Mouse (Mus musculus): ENCODE results near the gene Dync2h1. TPM values are rescaled to one million over a fixed set of nuclear protein-coding genes. Genes with fewer than 3 reads are reported as not detected.

Gene Dync2h1
- polyA plus RNA-seq, 1 experiment from 2014 or later, result 8.3 TPM

DNA sequence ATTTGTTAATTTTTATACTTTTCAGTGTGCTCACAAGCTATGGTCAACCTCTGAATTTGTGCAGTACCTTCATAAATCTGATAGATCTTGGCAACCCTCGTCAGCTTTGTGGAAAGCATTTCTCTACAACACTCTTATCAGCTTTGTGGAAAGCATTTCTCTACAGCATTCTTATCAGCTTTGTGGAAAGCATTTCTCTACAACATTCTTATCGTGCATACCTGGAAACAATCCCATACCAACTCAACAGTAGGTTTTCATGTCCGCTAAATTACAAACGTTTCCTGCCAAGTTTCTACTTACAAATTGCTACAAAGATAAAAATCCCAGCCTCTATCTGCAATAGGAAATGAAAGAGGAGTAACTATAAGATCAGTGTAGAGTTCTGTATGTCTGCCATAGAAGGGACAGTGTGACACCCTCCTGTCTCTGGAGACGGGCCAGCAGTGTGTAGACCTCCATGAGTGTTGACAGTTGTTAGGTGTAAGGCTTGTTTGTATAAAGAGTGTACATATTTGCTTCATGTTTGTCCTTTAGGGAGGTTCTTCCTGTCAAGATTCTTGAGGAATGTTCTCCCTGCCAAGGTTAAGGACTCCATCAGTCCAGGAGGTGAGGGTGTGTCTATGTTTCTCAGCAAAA is 141.5 kb downstream of the Dync2h1 start:
- H3K4me2 ChIP-seq (ENCODE audit: low read depth, low read length), result no peak overlapping the region
- no peak for ATAC-seq
- WGBS, result 82% methylated on average over 5 of the region's 5 CpGs

DNA sequence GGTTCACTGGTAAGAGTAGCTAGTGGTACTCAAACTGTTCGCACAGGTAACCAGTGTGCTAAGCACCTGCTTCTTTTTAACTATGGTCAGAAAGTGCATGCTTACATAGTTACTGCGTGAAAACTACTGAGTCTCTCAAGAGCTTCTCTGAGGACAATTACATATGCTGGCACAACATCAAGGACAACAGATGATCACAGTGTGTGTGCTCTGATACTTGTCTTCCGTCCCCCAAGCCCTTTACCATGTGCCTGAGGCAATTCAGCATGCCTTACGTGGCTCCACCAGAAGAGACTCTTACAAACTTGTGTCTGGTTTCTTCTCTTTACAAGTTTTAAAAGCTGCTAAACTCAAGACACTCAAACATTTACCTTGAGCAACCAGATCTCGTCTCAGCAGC is 143.0 kb downstream of the Dync2h1 start:
- H3K4me3 ChIP-seq (ENCODE audit: low read length), result no peak overlapping the region
- no peak for ATAC-seq
- 86% methylated on average over 5 of the region's 5 CpGs for WGBS
- no peaks in the 10 kb centered on the region for H3K4me1 ChIP-seq (ENCODE audit: control insufficient read depth, insufficient read depth, low read length)
- H3K27me3 ChIP-seq (replicated peaks; ENCODE audit: control insufficient read depth, insufficient read depth, low read length), result no peaks in the 10 kb centered on the region
- no peaks in the 10 kb centered on the region for H3K9me3 ChIP-seq (ENCODE audit: control insufficient read depth, low read length)
- no peak overlapping the region for H3K27ac ChIP-seq (ENCODE audit: low read length)
- H3K36me3 ChIP-seq (ENCODE audit: control insufficient read depth, insufficient read depth, low read length), result peaks cover 7% of the 10 kb centered on the region; the same call in 1 of the 2 replicates
- no peak overlapping the region for H3K9ac ChIP-seq (ENCODE audit: low read depth, low read length)
- no peak overlapping the region for H3K4me2 ChIP-seq (ENCODE audit: low read depth, low read length)

More for the DNA sequence above, 141.5 kb downstream of the Dync2h1 start:
- H3K27me3 ChIP-seq (replicated peaks; ENCODE audit: control insufficient read depth, insufficient read depth, low read length), result no peaks in the 10 kb centered on the region
- no peaks in the 10 kb centered on the region for H3K4me1 ChIP-seq (ENCODE audit: control insufficient read depth, insufficient read depth, low read length)
- peaks cover 7% of the 10 kb centered on the region; the same call in 1 of the 2 replicates for H3K36me3 ChIP-seq (ENCODE audit: control insufficient read depth, insufficient read depth, low read length)
- H3K4me3 ChIP-seq (ENCODE audit: low read length), result no peak overlapping the region
- H3K27ac ChIP-seq (ENCODE audit: low read length), result no peak overlapping the region
- no peak overlapping the region for H3K9ac ChIP-seq (ENCODE audit: low read depth, low read length)
- no peaks in the 10 kb centered on the region for H3K9me3 ChIP-seq (ENCODE audit: control insufficient read depth, low read length)

DNA sequence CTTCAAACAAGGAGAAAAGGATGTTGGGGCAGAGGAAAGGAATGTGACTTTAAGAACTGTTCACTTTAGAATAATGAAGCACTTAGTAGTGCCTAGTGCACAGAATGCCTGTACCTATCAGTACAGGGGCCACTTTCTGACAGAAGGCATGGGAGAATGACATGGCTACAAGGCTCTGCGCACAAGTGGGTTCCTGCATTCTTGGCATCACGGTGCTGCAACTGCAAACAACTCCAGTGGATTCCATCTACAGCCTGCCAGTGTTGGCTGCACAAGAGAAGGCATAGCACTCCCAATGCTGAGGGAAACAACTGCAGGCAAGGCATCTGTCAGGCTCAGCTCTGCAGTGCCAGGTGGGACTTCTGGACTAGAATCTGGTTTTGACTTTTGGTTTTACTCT is 151.7 kb downstream of the Dync2h1 start:
- Histone ChIP-seq H3K27ac (ENCODE audit: low read length) (no peak overlapping the region), H3K4me1 (ENCODE audit: control insufficient read depth, insufficient read depth, low read length) (no peaks in the 10 kb centered on the region), H3K9ac (ENCODE audit: low read depth, low read length) (no peak overlapping the region), H3K4me3 (ENCODE audit: low read length) (no peak overlapping the region), H3K9me3 (ENCODE audit: control insufficient read depth, low read length) (no peaks in the 10 kb centered on the region), H3K4me2 (ENCODE audit: low read depth, low read length) (no peak overlapping the region), H3K27me3 (replicated peaks; ENCODE audit: control insufficient read depth, insufficient read depth, low read length) (no peaks in the 10 kb centered on the region), H3K36me3 (ENCODE audit: control insufficient read depth, insufficient read depth, low read length) (no peaks in the 10 kb centered on the region)
- WGBS, result 84% methylated on average over 2 of the region's 2 CpGs
- no peak for ATAC-seq

DNA sequence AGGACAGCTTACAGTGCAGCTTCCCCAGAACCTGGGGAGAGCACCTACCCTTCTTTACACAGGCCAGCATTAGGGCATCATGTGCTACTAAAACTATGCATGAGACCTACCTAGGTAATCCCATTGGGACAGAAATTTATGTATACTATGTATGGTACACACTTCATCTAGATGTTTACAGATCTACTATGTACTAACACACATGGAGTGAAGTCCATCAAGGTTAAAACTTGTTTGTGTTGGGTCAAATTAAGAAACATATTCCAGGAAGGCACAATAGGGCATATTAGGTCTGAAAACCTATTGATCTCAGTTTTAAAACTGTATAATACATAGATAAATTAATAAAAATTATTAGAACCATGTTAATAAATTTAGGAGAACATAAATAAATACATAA is 168.6 kb downstream of the Dync2h1 start:
- ATAC-seq, result no peak
- Histone ChIP-seq H3K4me2 (ENCODE audit: low read depth, low read length) (no peak overlapping the region), H3K4me3 (ENCODE audit: low read length) (no peak overlapping the region), H3K4me1 (ENCODE audit: control insufficient read depth, insufficient read depth, low read length) (no peaks in the 10 kb centered on the region), H3K9me3 (ENCODE audit: control insufficient read depth, low read length) (no peaks in the 10 kb centered on the region), H3K27ac (ENCODE audit: low read length) (no peak overlapping the region), H3K36me3 (ENCODE audit: control insufficient read depth, insufficient read depth, low read length) (no peaks in the 10 kb centered on the region), H3K9ac (ENCODE audit: low read depth, low read length) (no peak overlapping the region), H3K27me3 (replicated peaks; ENCODE audit: control insufficient read depth, insufficient read depth, low read length) (no peaks in the 10 kb centered on the region)

DNA sequence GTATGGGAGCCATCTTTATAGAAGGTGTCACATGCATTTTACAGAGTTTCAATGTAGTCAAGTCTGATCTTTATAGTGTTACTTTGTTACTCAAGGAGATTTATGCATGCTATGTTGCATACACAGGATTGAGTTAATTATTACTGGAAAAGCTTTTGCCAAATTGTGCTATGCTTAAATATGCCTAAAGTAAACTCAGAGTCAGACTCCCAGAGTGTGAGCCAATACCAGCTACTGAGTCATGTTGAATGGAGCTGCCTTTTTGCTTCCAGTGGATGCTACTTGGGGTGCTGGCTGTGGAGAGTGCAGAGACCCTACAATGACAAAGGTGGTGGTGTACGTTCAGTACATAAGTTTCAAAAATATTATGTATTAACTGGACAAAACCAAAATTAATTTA is 169.5 kb downstream of the Dync2h1 start:
- Histone ChIP-seq H3K4me1 (ENCODE audit: control insufficient read depth, insufficient read depth, low read length) (no peaks in the 10 kb centered on the region), H3K9ac (ENCODE audit: low read depth, low read length) (no peak overlapping the region), H3K36me3 (ENCODE audit: control insufficient read depth, insufficient read depth, low read length) (no peaks in the 10 kb centered on the region), H3K4me2 (ENCODE audit: low read depth, low read length) (no peak overlapping the region), H3K4me3 (ENCODE audit: low read length) (no peak overlapping the region), H3K27me3 (replicated peaks; ENCODE audit: control insufficient read depth, insufficient read depth, low read length) (no peaks in the 10 kb centered on the region), H3K27ac (ENCODE audit: low read length) (no peak overlapping the region), H3K9me3 (ENCODE audit: control insufficient read depth, low read length) (no peaks in the 10 kb centered on the region)
- no peak for ATAC-seq
- 94% methylated on average over 1 of the region's 1 CpGs for WGBS

DNA sequence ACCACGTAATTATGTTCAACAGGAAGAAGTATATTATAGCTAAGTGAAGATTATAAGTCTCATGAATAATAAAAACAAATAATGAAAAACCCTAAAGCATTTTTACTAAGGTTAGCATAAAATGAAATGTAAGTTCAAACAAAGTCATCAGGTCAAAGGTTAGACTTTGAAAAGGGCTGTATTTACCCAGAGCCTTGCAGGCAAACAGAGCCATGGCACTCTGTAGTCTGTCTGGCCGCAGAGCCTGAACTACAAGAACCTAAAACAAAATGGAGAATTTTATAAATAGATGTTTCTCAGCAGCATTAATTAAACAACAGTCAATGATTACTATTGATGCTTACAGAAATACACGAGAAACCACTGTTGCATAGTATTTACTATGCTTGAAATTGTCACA is 174.5 kb downstream of the Dync2h1 start:
- Histone ChIP-seq H3K4me1 (ENCODE audit: control insufficient read depth, insufficient read depth, low read length) (no peaks in the 10 kb centered on the region), H3K9ac (ENCODE audit: low read depth, low read length) (no peak overlapping the region), H3K9me3 (ENCODE audit: control insufficient read depth, low read length) (no peaks in the 10 kb centered on the region), H3K4me2 (ENCODE audit: low read depth, low read length) (no peak overlapping the region), H3K27me3 (replicated peaks; ENCODE audit: control insufficient read depth, insufficient read depth, low read length) (no peaks in the 10 kb centered on the region), H3K27ac (ENCODE audit: low read length) (no peak overlapping the region), H3K36me3 (ENCODE audit: control insufficient read depth, insufficient read depth, low read length) (no peaks in the 10 kb centered on the region), H3K4me3 (ENCODE audit: low read length) (no peak overlapping the region)
- 59% methylated on average over 3 of the region's 3 CpGs for WGBS
- no peak for ATAC-seq

DNA sequence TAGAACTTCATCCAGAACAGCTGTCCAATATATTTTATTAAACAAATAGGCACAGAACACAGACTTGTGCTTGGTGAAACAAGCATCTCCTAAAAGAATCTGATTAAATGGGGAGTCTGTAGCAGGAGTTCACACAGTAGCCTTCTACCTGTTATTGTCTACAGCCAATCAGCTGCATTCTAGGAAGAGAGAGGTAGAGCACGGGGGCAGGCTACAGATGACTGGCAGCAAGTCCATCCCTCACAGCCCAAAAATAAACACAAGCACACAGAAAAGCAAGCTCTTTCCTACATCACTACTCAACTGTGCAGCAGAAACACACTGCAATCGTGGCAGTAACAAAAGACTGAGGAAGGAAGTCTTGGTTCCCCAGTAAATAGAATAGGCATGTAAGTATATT is 189.4 kb downstream of the Dync2h1 start:
- Histone ChIP-seq H3K4me3 (ENCODE audit: low read length) (no peak overlapping the region), H3K9me3 (ENCODE audit: control insufficient read depth, low read length) (no peaks in the 10 kb centered on the region), H3K9ac (ENCODE audit: low read depth, low read length) (no peak overlapping the region), H3K27me3 (replicated peaks; ENCODE audit: control insufficient read depth, insufficient read depth, low read length) (no peaks in the 10 kb centered on the region), H3K4me2 (ENCODE audit: low read depth, low read length) (no peak overlapping the region), H3K36me3 (ENCODE audit: control insufficient read depth, insufficient read depth, low read length) (no peaks in the 10 kb centered on the region), H3K4me1 (ENCODE audit: control insufficient read depth, insufficient read depth, low read length) (no peaks in the 10 kb centered on the region), H3K27ac (ENCODE audit: low read length) (no peak overlapping the region)
- WGBS, result 51% methylated on average over 2 of the region's 2 CpGs
- no peak for ATAC-seq

DNA sequence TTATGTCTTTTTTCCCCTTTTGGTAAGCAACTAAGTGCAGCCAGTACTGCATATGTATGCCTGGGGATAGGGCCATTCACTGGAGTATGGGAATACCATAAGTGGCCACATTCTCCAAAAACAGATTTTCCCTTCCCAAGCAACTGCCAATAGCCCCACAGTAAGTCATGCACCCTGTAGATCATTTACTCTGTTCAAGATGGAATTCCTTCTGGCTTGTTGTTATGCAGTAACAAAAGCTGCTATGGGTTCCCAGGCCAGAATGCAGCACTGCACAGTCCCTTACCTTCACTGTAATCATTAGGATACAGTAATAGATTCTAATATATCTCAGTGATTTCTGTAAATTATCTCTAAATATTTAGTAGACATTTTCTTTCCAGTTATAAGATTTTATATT is 190.0 kb downstream of the Dync2h1 start:
- no peak overlapping the region for H3K9ac ChIP-seq (ENCODE audit: low read depth, low read length)
- no peak overlapping the region for H3K27ac ChIP-seq (ENCODE audit: low read length)
- H3K9me3 ChIP-seq (ENCODE audit: control insufficient read depth, low read length), result no peaks in the 10 kb centered on the region
- no peaks in the 10 kb centered on the region for H3K36me3 ChIP-seq (ENCODE audit: control insufficient read depth, insufficient read depth, low read length)
- H3K4me3 ChIP-seq (ENCODE audit: low read length), result no peak overlapping the region
- H3K4me1 ChIP-seq (ENCODE audit: control insufficient read depth, insufficient read depth, low read length), result no peaks in the 10 kb centered on the region
- H3K27me3 ChIP-seq (replicated peaks; ENCODE audit: control insufficient read depth, insufficient read depth, low read length), result no peaks in the 10 kb centered on the region
- no peak overlapping the region for H3K4me2 ChIP-seq (ENCODE audit: low read depth, low read length)
- ATAC-seq, result no peak

DNA sequence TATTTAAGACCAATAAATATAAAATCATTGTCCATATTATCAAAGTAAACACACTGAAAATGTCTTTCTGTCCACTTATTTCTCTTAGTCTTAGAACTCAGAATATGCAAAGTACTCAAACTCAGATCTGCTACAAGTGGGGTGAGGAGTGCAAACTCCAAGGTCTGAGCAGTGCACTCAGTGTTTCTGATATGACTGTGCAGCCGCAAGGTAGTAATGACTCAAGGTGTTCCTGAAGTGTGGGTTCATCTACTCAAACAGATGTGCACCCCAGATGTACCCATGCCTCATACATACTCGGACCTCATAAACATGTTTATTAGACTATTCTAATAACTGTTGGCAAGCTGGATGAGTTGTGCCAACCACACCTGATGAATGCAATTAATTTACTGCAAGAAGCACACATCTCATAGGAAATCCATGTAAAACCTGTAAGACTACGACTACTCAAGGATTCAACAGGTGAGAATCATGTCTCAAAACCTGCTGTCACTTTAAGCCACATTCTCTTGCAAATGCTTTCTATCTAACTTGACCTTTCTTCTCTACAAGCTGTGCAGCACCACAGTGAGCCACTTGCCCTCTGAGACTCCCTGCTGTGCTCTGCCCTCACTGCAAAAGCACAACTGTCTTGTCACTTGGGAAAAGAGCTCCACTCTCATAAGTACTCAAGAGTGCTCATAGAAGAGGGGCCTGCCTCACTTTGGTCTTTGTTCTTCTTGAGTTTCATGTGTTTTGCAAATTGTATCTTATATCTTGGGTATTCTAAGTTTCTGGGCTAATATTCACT is 195.2 kb downstream of the Dync2h1 start:
- no peak overlapping the region for H3K4me3 ChIP-seq (ENCODE audit: low read length)
- H3K27ac ChIP-seq (ENCODE audit: low read length), result no peak overlapping the region
- no peaks in the 10 kb centered on the region for H3K36me3 ChIP-seq (ENCODE audit: control insufficient read depth, insufficient read depth, low read length)
- no peaks in the 10 kb centered on the region for H3K4me1 ChIP-seq (ENCODE audit: control insufficient read depth, insufficient read depth, low read length)
- no peaks in the 10 kb centered on the region for H3K27me3 ChIP-seq (replicated peaks; ENCODE audit: control insufficient read depth, insufficient read depth, low read length)
- no peak for ATAC-seq
- no peak overlapping the region for H3K4me2 ChIP-seq (ENCODE audit: low read depth, low read length)
- WGBS, result 89% methylated on average over 3 of the region's 3 CpGs
- no peaks in the 10 kb centered on the region for H3K9me3 ChIP-seq (ENCODE audit: control insufficient read depth, low read length)
- no peak overlapping the region for H3K9ac ChIP-seq (ENCODE audit: low read depth, low read length)
